Mouse (Mus musculus): ENCODE data around the gene Rp9. TPM values are rescaled to one million over a fixed set of nuclear protein-coding genes. Genes with fewer than 3 reads are reported as not detected.

The Rp9 gene
- polyA plus RNA-seq, 1 experiment from 2014 or later: 58.3 TPM

DNA sequence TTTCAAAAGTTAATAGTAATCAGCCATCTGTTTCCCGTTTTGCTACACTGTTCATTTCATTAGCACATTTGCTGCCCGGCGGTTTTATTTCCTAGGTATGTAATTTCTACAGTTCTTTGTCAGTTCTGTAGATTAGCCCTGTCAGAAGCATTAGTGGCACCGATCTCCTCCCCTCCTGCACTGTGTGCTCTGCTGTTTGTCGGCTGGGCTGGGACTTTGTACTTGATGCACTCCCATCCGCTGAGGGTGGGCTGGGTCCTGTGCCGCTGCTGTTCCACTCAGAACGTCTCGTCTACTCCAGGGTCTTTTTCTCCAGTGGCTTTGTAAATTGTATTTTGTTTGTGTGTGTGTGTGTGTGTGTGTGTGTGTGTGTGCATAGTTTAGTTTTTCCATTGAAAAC is 19.4 kb upstream of the Rp9 start:
- no peak overlapping the region for H3K9ac ChIP-seq (ENCODE audit: low read depth, low read length)
- H3K27ac ChIP-seq (ENCODE audit: low read length): no peak overlapping the region
- 0 out of 2 replicates have a peak, but pooled peaks have one; percentile 52 for ATAC-seq
- no peak overlapping the region for H3K4me2 ChIP-seq (ENCODE audit: low read depth, low read length)
- H3K27me3 ChIP-seq (replicated peaks; ENCODE audit: control insufficient read depth, insufficient read depth, low read length): no peaks in the 10 kb centered on the region
- no peaks in the 10 kb centered on the region for H3K36me3 ChIP-seq (ENCODE audit: control insufficient read depth, insufficient read depth, low read length)
- WGBS: 44% methylated on average over 9 of the region's 9 CpGs
- H3K4me3 ChIP-seq (ENCODE audit: low read length): no peak overlapping the region
- H3K9me3 ChIP-seq (ENCODE audit: control insufficient read depth, low read length): no peaks in the 10 kb centered on the region
- H3K4me1 ChIP-seq (ENCODE audit: control insufficient read depth, insufficient read depth, low read length): no peaks in the 10 kb centered on the region

DNA sequence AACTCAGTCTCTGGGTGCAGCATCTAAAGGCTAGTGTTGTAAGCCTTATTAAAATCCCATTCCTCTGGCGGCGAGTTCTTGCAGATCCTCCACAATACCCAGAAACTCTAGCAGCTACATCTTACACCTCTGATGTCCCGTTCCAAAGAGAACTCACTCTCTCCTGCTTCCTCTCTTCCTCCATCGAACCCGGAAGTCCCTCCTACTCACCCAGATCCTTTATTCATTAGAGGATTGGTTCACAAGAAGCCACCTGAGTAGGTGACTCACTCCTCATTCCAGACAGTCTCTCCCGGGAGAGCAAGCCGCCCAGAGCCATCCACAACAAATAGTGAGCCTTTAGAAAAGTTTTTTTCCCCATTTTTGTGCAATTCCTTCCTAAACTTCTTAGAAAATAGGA is 16.7 kb upstream of the Rp9 start:
- Histone ChIP-seq H3K9me3 (ENCODE audit: control insufficient read depth, low read length) (no peaks in the 10 kb centered on the region), H3K36me3 (ENCODE audit: control insufficient read depth, insufficient read depth, low read length) (no peaks in the 10 kb centered on the region), H3K4me2 (ENCODE audit: low read depth, low read length) (no peak overlapping the region), H3K9ac (ENCODE audit: low read depth, low read length) (no peak overlapping the region), H3K27ac (ENCODE audit: low read length) (no peak overlapping the region), H3K4me3 (ENCODE audit: low read length) (no peak overlapping the region), H3K4me1 (ENCODE audit: control insufficient read depth, insufficient read depth, low read length) (no peaks in the 10 kb centered on the region), H3K27me3 (replicated peaks; ENCODE audit: control insufficient read depth, insufficient read depth, low read length) (no peaks in the 10 kb centered on the region)
- 89% methylated on average over 7 of the region's 7 CpGs for WGBS
- no peak for ATAC-seq

DNA sequence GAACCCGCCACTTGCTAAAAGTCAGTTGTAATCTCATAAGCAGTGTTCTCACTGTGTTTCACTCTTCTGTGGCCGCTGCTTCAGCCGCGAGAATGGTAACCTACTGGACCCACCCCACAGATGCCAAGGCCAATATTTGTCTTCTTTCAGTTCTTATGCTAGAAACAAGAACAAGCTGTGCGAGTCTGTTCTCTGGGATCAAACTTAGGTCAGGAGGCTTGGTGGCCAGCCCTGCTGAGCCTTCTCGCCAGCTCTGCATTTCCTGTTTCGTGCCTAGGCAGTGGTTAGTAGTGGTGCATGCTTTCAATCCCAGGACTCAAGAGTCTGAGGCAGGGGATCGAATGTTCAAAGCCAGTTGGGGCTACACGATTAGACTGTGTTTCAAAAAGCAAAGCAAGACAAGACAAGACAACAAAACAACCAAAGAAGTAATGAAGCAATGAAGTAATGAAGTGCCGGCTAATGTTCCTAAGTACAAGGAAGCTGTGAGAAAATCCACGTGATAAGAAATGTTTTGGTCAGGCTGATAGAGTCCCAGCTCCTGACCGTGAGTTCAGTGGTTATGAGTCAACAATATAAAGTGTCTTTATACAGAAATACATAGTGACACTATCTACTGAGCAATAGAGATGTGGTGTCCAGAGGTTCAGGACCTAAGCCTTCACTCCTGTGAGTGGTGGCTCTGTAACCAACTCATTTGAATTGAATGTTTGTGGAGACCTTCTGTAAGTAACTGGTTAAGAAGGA is 15.2 kb upstream of the Rp9 start:
- H3K9ac ChIP-seq (ENCODE audit: low read depth, low read length): no peak overlapping the region
- no peak overlapping the region for H3K4me3 ChIP-seq (ENCODE audit: low read length)
- WGBS: 79% methylated on average over 12 of the region's 12 CpGs
- H3K27ac ChIP-seq (ENCODE audit: low read length): no peak overlapping the region
- H3K27me3 ChIP-seq (replicated peaks; ENCODE audit: control insufficient read depth, insufficient read depth, low read length): no peaks in the 10 kb centered on the region
- no peak; the same call in 1 of the 2 replicates for ATAC-seq
- H3K9me3 ChIP-seq (ENCODE audit: control insufficient read depth, low read length): no peaks in the 10 kb centered on the region
- H3K36me3 ChIP-seq (ENCODE audit: control insufficient read depth, insufficient read depth, low read length): no peaks in the 10 kb centered on the region
- no peaks in the 10 kb centered on the region for H3K4me1 ChIP-seq (ENCODE audit: control insufficient read depth, insufficient read depth, low read length)
- H3K4me2 ChIP-seq (ENCODE audit: low read depth, low read length): no peak overlapping the region

DNA sequence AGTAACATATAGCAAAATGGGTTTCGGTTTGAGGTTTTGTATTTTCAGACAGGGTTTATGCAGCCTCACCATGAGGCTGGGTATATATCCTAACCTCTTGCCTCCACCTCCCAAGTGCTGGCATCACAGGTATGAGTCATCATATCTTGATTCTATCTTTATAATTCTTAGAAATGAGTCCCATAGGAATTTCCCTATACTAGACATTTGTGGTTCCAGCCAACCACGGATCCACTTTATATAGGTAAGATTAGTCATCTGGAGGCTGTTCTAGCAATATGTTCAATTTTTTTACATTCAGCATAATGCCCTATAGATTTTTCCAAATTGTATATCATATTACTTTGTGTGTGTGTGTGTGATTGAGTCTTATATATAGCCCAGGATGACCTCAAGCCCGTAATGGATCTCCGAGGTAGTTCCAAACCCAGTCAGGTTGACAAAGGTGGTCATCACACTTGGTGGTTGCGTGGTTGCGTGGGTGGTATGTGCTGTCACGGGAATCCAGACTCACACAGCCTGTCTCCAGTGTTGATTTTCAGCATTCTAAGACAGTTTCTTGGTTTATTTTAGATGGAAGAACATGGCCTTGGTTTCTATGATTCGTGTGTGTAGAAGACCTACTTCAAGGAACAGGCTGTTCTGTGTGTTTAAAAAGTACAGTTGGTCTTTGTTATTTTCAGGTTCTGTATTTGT is 14.5 kb upstream of the Rp9 start:
- Histone ChIP-seq H3K36me3 (ENCODE audit: control insufficient read depth, insufficient read depth, low read length) (no peaks in the 10 kb centered on the region), H3K27ac (ENCODE audit: low read length) (no peak overlapping the region), H3K4me2 (ENCODE audit: low read depth, low read length) (no peak overlapping the region), H3K4me1 (ENCODE audit: control insufficient read depth, insufficient read depth, low read length) (no peaks in the 10 kb centered on the region), H3K4me3 (ENCODE audit: low read length) (no peak overlapping the region), H3K9me3 (ENCODE audit: control insufficient read depth, low read length) (no peaks in the 10 kb centered on the region), H3K9ac (ENCODE audit: low read depth, low read length) (no peak overlapping the region), H3K27me3 (replicated peaks; ENCODE audit: control insufficient read depth, insufficient read depth, low read length) (no peaks in the 10 kb centered on the region)
- no peak for ATAC-seq
- 93% methylated on average over 8 of the region's 8 CpGs for WGBS

DNA sequence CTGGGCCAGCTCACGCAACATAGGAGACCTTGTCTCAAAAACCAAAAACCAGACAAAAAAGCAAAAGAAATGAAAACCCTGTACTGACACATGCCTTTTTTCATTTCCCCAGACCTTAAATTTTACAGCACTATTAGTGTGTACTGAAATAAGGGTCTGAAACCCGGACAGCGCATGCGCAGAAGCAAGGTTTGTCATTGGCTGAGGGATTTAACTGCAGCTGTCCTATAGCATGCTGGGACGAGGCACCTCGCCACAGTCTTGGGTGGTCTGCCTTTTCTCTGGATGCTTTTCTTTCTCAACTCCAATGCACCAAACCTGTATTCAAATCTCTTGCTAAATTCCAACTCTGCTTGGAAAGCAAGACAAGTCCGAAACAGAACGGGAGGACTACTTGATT is 9.4 kb upstream of the Rp9 start:
- 93% methylated on average over 8 of the region's 8 CpGs for WGBS
- no peak for ATAC-seq
- no peaks in the 10 kb centered on the region for H3K4me1 ChIP-seq (ENCODE audit: control insufficient read depth, insufficient read depth, low read length)

DNA sequence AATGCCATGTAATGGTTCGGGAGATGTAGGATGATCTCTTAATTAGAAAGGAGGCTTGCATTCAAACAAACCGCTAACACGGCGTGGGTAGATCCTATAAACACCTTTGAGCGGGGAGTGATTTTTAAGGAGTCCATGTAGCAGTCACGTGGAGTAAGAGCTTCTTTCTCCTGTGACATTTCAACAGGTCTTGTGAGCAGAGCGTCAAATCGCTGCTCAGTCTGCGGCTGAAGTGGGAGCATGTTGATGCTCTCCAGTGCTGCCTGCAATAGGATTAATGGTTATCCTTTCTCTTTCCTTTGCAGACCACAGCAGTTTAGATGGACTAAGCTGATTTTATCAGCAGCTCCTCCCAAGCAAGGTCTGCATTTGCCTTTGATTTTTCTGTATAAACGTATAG is 6.7 kb upstream of the Rp9 start:
- WGBS: 4% methylated on average over 10 of the region's 10 CpGs
- Histone ChIP-seq H3K9me3 (ENCODE audit: control insufficient read depth, low read length) (no peaks in the 10 kb centered on the region), H3K9ac (ENCODE audit: low read depth, low read length) (peak overlapping the region; percentile 70), H3K4me1 (ENCODE audit: control insufficient read depth, insufficient read depth, low read length) (no peaks in the 10 kb centered on the region), H3K4me3 (ENCODE audit: low read length) (peak overlapping the region; percentile 66), H3K36me3 (ENCODE audit: control insufficient read depth, insufficient read depth, low read length) (no peaks in the 10 kb centered on the region), H3K27ac (ENCODE audit: low read length) (peak overlapping the region; percentile 54; the same call in 1 of the 2 replicates), H3K4me2 (ENCODE audit: low read depth, low read length) (peak overlapping the region; percentile 91), H3K27me3 (replicated peaks; ENCODE audit: control insufficient read depth, insufficient read depth, low read length) (no peaks in the 10 kb centered on the region)
- ATAC-seq: no peak

More for the DNA sequence above, 9.4 kb upstream of the Rp9 start:
- Histone ChIP-seq H3K4me3 (ENCODE audit: low read length) (no peak overlapping the region), H3K9ac (ENCODE audit: low read depth, low read length) (no peak overlapping the region), H3K27me3 (replicated peaks; ENCODE audit: control insufficient read depth, insufficient read depth, low read length) (no peaks in the 10 kb centered on the region), H3K36me3 (ENCODE audit: control insufficient read depth, insufficient read depth, low read length) (no peaks in the 10 kb centered on the region), H3K4me2 (ENCODE audit: low read depth, low read length) (no peak overlapping the region), H3K9me3 (ENCODE audit: control insufficient read depth, low read length) (no peaks in the 10 kb centered on the region), H3K27ac (ENCODE audit: low read length) (no peak overlapping the region)

DNA sequence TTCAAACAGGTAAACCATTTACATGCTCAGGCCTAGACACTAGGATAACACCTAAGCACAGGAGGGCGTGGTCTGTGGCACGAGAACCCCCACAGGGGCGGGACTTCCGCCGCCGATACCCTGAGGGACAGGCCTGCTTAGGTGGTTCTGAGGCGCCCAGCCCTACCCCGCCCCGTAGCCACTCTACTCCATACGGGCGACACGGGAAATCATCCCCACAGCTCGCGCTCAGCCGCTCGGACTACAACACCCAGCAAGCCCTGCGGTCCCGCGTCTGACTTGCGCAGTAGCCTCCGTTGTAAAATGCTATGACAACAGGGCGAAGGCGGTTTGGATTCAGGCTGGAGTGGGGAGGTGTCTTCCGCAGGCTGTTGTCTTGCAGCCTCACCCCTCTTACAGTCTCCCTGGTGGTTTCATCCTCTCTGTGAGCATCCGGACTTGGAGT is 5.9 kb upstream of the Rp9 start, which contains the start of gene Bbs9:
TSS of gene Bbs9 (plus strand) at position 292 of the 445 bp plus-strand sequence.
- Histone ChIP-seq H3K4me1 (ENCODE audit: control insufficient read depth, insufficient read depth, low read length) (no peaks in the 10 kb centered on the region), H3K9ac (ENCODE audit: low read depth, low read length) (peak within 1 kb of the TSS; percentile 70), H3K36me3 (ENCODE audit: control insufficient read depth, insufficient read depth, low read length) (no peaks in the 10 kb centered on the region), H3K4me3 (ENCODE audit: low read length) (peak within 1 kb of the TSS; percentile 66), H3K27ac (ENCODE audit: low read length) (peak within 1 kb of the TSS; percentile 54), H3K4me2 (ENCODE audit: low read depth, low read length) (peak within 1 kb of the TSS; percentile 91), H3K27me3 (replicated peaks; ENCODE audit: control insufficient read depth, insufficient read depth, low read length) (no peaks in the 10 kb centered on the region), H3K9me3 (ENCODE audit: control insufficient read depth, low read length) (no peaks in the 10 kb centered on the region)
- peak; percentile 100 for ATAC-seq
- under 1% methylated on average over 25 of the region's 25 CpGs for WGBS

DNA sequence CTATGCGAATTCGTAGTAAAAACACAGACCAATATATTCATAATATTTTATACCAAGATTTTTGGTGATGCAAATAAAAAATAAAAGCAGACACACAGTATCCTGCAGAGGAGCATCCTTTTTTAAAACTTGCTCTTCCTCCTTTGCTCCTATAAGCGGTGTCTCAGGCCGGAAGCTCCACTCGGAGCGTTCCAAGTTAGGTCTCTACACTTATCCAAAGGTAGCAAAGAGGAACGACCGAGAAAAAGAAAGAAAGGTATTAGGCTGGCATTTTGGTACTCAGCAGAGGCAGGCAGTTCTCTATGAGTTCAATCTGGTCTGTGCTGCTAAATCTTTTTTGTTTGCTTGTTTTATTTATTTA is 664 bp downstream of the Rp9 start:
- ATAC-seq: no peak
- 77% methylated on average over 8 of the region's 8 CpGs for WGBS
- H3K9ac ChIP-seq (ENCODE audit: low read depth, low read length): no peak overlapping the region
- peaks cover 5% of the 10 kb centered on the region; the same call in 1 of the 2 replicates for H3K36me3 ChIP-seq (ENCODE audit: control insufficient read depth, insufficient read depth, low read length)
- H3K4me2 ChIP-seq (ENCODE audit: low read depth, low read length): no peak overlapping the region
- no peaks in the 10 kb centered on the region for H3K27me3 ChIP-seq (replicated peaks; ENCODE audit: control insufficient read depth, insufficient read depth, low read length)
- 0 out of 2 replicates have a peak, but pooled peaks cover 2% of the 10 kb centered on the region for H3K4me1 ChIP-seq (ENCODE audit: control insufficient read depth, insufficient read depth, low read length)
- H3K9me3 ChIP-seq (ENCODE audit: control insufficient read depth, low read length): no peaks in the 10 kb centered on the region
- H3K27ac ChIP-seq (ENCODE audit: low read length): no peak overlapping the region
- H3K4me3 ChIP-seq (ENCODE audit: low read length): no peak overlapping the region

DNA sequence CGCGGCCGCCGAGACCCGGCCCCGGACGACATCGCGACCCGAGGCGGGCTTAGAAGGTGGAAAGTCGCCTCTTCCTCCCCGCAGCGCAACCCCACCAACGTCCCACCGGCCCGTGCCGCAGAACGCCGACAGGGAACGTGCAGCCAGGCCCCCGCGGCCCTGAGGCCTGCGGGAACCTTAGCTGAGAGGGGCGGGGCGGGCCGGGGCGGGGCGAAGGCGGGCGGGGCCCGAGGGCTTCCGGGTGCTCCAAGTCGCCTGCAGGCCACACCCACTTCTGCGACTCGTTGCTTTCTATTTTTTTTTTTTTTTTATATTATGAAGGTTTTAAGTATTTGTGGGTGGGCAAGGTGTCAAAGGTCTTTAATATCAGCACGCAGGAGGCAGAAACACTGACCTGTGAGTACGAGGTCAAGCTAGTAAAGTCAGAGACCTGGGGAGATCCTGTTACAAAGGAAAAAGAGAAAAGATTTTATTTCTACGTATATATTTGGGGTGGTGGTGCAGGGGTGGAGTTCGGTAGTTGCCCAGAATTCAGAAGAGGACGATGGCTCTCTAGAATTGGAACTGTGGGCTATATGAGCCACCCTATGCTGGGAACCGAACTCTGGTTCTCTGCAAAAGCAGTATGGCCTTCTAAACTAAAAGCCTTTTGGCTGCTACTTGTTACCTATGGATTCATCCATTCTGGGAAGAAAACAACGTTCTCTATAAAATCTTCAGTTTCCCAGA is 1.2 kb downstream of the Rp9 start:
- Histone ChIP-seq H3K4me2 (ENCODE audit: low read depth, low read length) (peak overlapping the region; percentile 65), H3K4me3 (ENCODE audit: low read length) (peak overlapping the region; percentile 91), H3K9ac (ENCODE audit: low read depth, low read length) (peak overlapping the region; percentile 95), H3K36me3 (ENCODE audit: control insufficient read depth, insufficient read depth, low read length) (peaks cover 5% of the 10 kb centered on the region; the same call in 1 of the 2 replicates), H3K27ac (ENCODE audit: low read length) (peak overlapping the region; percentile 93), H3K4me1 (ENCODE audit: control insufficient read depth, insufficient read depth, low read length) (0 out of 2 replicates have a peak, but pooled peaks cover 2% of the 10 kb centered on the region), H3K27me3 (replicated peaks; ENCODE audit: control insufficient read depth, insufficient read depth, low read length) (no peaks in the 10 kb centered on the region), H3K9me3 (ENCODE audit: control insufficient read depth, low read length) (no peaks in the 10 kb centered on the region)
- WGBS: 3% methylated on average over 43 of the region's 43 CpGs
- peak; percentile 93 for ATAC-seq

Measured in intestine, embryonic 16.5 days (tissue).